Mouse (Mus musculus): Measurements from ENCODE around the gene Ergic1. TPM values are rescaled to one million over a fixed set of nuclear protein-coding genes. Genes with fewer than 3 reads are reported as not detected.

Ergic1 gene
- polyA plus RNA-seq, 1 experiment from 2014 or later = 135 TPM

DNA sequence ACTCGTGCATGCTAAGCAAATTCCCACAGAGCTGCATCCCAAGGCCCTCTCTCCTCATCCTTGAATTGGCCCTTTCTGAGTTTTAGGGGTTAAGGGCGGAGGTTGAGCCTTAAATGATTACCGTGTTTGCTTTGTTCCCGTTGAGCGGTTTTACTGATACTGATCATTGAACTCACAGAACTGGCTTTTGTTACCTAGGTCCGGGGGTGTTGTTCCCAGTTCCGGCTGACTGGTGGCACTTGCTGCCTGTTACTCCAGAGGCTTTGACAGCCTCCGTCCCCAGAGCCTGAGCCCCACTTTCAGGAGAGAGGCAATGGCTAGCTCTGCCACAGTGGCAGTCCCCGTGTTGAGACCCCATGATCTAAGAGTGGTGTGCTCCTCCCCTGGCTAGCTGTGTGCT, 3.1 kb downstream of the Ergic1 start:
- 75% methylated on average over 9 of the region's 9 CpGs for WGBS
- H3K9me3 ChIP-seq (ENCODE audit: control insufficient read depth, low read length) = no peaks in the 10 kb centered on the region
- no peak overlapping the region for H3K4me3 ChIP-seq (ENCODE audit: low read depth, low read length)
- peaks cover 38% of the 10 kb centered on the region for H3K36me3 ChIP-seq (ENCODE audit: control insufficient read depth, insufficient read depth, low read length)
- H3K4me2 ChIP-seq (ENCODE audit: low read length) = 0 out of 2 replicates have a peak overlapping the region, but pooled peaks have one; percentile 18
- H3K27ac ChIP-seq (ENCODE audit: low read depth) = no peak overlapping the region
- H3K9ac ChIP-seq (ENCODE audit: low read length) = no peak overlapping the region
- H3K27me3 ChIP-seq (replicated peaks; ENCODE audit: control insufficient read depth, insufficient read depth, low read length) = no peaks in the 10 kb centered on the region
- H3K4me1 ChIP-seq (replicated peaks; ENCODE audit: control insufficient read depth, insufficient read depth, low read length) = peaks cover 34% of the 10 kb centered on the region
- ATAC-seq (replicated peaks; ENCODE audit: low FRiP score, low TSS enrichment, low read depth) (no peak), DNase-seq (ENCODE audit: low spot score) (no peak)

DNA sequence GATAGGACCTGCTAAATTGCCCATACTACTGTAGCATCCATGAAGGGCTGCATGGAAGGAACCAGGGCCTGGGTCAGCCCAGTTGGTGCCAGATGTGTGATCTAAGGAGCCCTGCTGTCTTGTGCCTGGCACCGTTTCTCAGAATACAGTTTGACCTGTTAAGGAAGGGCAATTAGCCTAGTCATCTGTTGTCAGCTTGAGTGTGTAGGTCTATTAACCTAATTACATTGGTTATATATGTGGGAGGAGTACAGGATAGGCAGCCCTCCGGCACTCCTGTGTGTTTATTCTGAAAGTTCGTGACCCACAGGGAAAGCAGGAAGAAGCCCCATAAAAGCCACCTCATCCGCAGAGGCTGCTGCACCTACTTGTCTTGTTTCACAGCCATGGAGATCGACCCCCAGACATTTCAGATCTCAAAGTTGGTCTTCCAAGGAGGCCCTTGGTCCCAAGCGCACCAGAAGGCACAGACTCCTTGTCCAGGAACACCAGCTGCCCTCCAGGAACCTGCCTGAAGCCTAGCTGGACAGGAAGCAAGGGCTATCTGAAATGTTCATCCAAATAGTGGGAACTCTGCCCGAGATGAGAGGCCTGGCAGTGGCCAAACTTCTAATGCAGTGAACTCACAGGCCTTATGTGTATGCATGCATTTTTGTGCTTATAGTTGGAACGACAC, 6.0 kb downstream of the Ergic1 start:
- H3K4me1 ChIP-seq (replicated peaks; ENCODE audit: control insufficient read depth, insufficient read depth, low read length) = peaks cover 25% of the 10 kb centered on the region
- DNase-seq (ENCODE audit: low spot score) (no peak), ATAC-seq (replicated peaks; ENCODE audit: low FRiP score, low TSS enrichment, low read depth) (no peak)
- H3K4me3 ChIP-seq (ENCODE audit: low read depth, low read length) = no peak overlapping the region
- WGBS = 25% methylated on average over 8 of the region's 8 CpGs
- H3K36me3 ChIP-seq (ENCODE audit: control insufficient read depth, insufficient read depth, low read length) = peaks cover 55% of the 10 kb centered on the region
- H3K4me2 ChIP-seq (ENCODE audit: low read length) = no peak overlapping the region
- no peaks in the 10 kb centered on the region for H3K9me3 ChIP-seq (ENCODE audit: control insufficient read depth, low read length)
- no peak overlapping the region for H3K9ac ChIP-seq (ENCODE audit: low read length)
- H3K27ac ChIP-seq (ENCODE audit: low read depth) = peak overlapping the region; percentile 3; the same call in 1 of the 2 replicates
- H3K27me3 ChIP-seq (replicated peaks; ENCODE audit: control insufficient read depth, insufficient read depth, low read length) = no peaks in the 10 kb centered on the region

DNA sequence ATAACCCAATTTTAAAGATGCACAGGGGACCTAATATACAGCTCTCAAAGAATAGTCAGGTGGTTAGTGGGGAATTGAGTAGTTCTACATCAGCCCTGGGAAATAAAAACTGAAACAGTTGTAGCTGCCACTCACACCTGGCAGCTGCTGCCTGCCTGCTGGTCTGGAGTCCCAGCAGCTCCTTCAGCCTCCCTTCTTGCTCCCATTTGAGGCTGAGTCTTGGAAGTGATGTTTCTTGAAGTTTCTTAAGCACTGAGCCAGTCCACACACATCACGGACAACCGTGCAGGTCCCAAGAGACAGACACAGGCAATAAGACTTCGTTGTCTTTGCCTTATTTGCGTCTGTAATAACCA, 6.5 kb downstream of the Ergic1 start:
- Histone ChIP-seq H3K36me3 (ENCODE audit: control insufficient read depth, insufficient read depth, low read length) (peaks cover 55% of the 10 kb centered on the region), H3K4me2 (ENCODE audit: low read length) (no peak overlapping the region), H3K9ac (ENCODE audit: low read length) (no peak overlapping the region), H3K27me3 (replicated peaks; ENCODE audit: control insufficient read depth, insufficient read depth, low read length) (no peaks in the 10 kb centered on the region), H3K9me3 (ENCODE audit: control insufficient read depth, low read length) (no peaks in the 10 kb centered on the region), H3K4me3 (ENCODE audit: low read depth, low read length) (no peak overlapping the region), H3K4me1 (replicated peaks; ENCODE audit: control insufficient read depth, insufficient read depth, low read length) (peaks cover 20% of the 10 kb centered on the region), H3K27ac (ENCODE audit: low read depth) (peak overlapping the region; percentile 3; the same call in 1 of the 2 replicates)
- 91% methylated on average over 4 of the region's 4 CpGs for WGBS
- ATAC-seq (replicated peaks; ENCODE audit: low FRiP score, low TSS enrichment, low read depth) (no peak), DNase-seq (ENCODE audit: low spot score) (no peak)

DNA sequence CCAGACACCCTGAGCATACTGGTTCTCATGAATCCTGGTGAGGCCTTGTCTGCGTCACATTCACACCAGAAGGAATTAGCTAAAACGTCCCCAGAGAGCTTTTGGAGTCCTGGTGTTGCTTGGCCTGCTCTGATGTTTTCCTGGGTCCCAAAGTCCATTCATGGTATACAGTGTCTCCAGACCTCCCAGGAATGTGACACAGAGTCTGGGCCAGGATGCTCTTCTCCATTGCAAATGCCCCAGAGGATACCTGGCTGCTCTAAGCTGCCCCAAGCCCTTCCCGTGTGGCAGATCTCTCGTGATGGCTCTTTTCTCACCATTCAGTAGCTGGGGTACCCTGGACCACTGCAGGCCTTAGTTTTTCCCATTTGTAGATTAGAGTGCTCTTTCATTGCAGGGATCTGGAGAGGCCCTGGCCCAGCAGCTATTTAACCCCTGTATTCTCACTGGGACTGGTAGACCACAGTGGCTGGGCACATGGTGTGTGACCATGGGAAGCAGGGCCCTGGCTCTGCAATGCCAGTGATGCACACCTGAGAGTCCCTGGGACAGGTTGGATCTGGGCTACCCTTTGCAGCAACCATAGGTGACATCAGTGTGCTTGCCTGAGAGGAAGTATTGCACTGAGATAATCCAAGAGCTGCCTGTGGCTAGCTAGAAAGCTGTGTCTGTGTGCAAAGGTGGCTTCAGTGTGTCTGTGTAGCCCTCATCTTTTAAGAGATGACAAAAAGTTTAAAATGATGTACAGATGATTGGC, 8.5 kb downstream of the Ergic1 start:
- no peak overlapping the region for H3K4me3 ChIP-seq (ENCODE audit: low read depth, low read length)
- ATAC-seq (replicated peaks; ENCODE audit: low FRiP score, low TSS enrichment, low read depth) (no peak), DNase-seq (ENCODE audit: low spot score) (no peak)
- peaks cover 43% of the 10 kb centered on the region for H3K36me3 ChIP-seq (ENCODE audit: control insufficient read depth, insufficient read depth, low read length)
- H3K27me3 ChIP-seq (replicated peaks; ENCODE audit: control insufficient read depth, insufficient read depth, low read length) = no peaks in the 10 kb centered on the region
- no peak overlapping the region for H3K27ac ChIP-seq (ENCODE audit: low read depth)
- peaks cover 11% of the 10 kb centered on the region for H3K4me1 ChIP-seq (replicated peaks; ENCODE audit: control insufficient read depth, insufficient read depth, low read length)
- 83% methylated on average over 4 of the region's 4 CpGs for WGBS
- no peaks in the 10 kb centered on the region for H3K9me3 ChIP-seq (ENCODE audit: control insufficient read depth, low read length)
- H3K4me2 ChIP-seq (ENCODE audit: low read length) = no peak overlapping the region
- no peak overlapping the region for H3K9ac ChIP-seq (ENCODE audit: low read length)

DNA sequence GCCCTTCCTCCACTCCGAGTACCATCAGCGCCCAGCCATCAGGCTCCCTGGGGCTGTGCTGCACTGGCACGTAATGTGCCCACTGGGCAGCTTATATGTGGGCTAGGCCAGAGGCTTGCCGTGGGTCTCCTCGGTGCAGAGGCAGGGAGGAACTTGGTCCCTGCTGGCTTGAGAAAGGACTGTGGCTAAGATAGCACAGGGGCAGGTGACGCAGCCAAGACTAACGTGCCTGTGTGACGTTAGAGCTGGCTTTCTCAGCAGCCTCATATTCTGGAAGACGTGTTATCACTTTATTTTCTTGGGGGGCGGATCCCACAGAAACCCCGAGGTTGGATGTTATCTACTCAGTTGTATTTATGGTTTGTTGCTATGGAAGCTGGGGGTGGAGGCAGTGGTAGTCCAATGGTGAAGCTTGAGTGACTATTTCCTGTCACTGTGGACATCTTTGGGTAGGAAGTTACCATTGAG, 9.4 kb downstream of the Ergic1 start:
- Histone ChIP-seq H3K9ac (ENCODE audit: low read length) (no peak overlapping the region), H3K4me2 (ENCODE audit: low read length) (no peak overlapping the region), H3K4me1 (replicated peaks; ENCODE audit: control insufficient read depth, insufficient read depth, low read length) (peaks cover 11% of the 10 kb centered on the region), H3K36me3 (ENCODE audit: control insufficient read depth, insufficient read depth, low read length) (peaks cover 44% of the 10 kb centered on the region), H3K9me3 (ENCODE audit: control insufficient read depth, low read length) (no peaks in the 10 kb centered on the region), H3K27me3 (replicated peaks; ENCODE audit: control insufficient read depth, insufficient read depth, low read length) (no peaks in the 10 kb centered on the region), H3K4me3 (ENCODE audit: low read depth, low read length) (no peak overlapping the region), H3K27ac (ENCODE audit: low read depth) (no peak overlapping the region)
- 79% methylated on average over 11 of the region's 11 CpGs for WGBS
- DNase-seq (ENCODE audit: low spot score) = no peak
- peak; percentile 44; the same call in 1 of the 2 replicates for ATAC-seq (replicated peaks; ENCODE audit: low FRiP score, low TSS enrichment, low read depth)

DNA sequence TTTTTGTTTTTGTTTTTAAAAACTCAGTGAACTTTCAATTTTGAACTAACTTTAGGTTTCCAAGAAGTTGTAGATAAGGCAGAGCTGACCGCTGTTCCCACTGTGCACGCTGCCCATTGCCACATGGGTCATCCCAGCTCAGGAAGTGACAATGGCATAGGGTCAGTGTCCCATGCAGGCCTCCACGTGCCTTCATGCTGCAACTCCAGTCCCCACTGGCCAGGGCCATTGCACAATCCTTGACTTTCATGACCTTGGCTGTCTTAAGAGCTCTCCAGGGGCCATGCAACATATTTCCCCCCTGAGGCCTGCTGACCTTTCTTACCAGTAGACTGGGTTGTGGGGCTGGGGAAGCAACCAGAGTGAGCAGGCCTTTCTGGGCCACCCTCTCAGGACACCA, 10.1 kb downstream of the Ergic1 start:
- no peaks in the 10 kb centered on the region for H3K27me3 ChIP-seq (replicated peaks; ENCODE audit: control insufficient read depth, insufficient read depth, low read length)
- no peak overlapping the region for H3K27ac ChIP-seq (ENCODE audit: low read depth)
- H3K9ac ChIP-seq (ENCODE audit: low read length) = no peak overlapping the region
- no peak for DNase-seq (ENCODE audit: low spot score)
- no peak for ATAC-seq (replicated peaks; ENCODE audit: low FRiP score, low TSS enrichment, low read depth)
- 87% methylated on average over 3 of the region's 3 CpGs for WGBS
- peaks cover 11% of the 10 kb centered on the region for H3K4me1 ChIP-seq (replicated peaks; ENCODE audit: control insufficient read depth, insufficient read depth, low read length)
- no peak overlapping the region for H3K4me2 ChIP-seq (ENCODE audit: low read length)
- H3K9me3 ChIP-seq (ENCODE audit: control insufficient read depth, low read length) = no peaks in the 10 kb centered on the region
- H3K36me3 ChIP-seq (ENCODE audit: control insufficient read depth, insufficient read depth, low read length) = peaks cover 47% of the 10 kb centered on the region
- H3K4me3 ChIP-seq (ENCODE audit: low read depth, low read length) = no peak overlapping the region

DNA sequence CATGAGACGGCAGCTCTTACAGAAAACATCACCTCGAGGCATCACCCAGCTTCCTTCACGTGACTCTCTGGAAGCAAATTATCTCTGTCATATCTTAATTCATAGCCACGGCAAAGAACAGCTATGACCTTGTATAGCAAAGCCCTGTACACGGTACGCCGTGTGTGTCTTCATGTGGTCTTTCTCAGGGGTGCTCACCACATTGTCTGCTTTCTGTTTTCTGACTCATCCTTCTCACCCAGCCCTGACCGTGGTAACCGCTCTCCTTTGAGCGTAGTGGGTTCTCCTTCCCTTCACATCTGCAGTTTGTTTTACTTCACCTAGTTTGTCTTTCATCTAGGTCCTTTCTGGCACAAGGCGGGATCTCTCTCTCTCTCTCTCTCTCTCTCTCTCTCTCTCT, 11.0 kb downstream of the Ergic1 start:
- Histone ChIP-seq H3K27me3 (replicated peaks; ENCODE audit: control insufficient read depth, insufficient read depth, low read length) (no peaks in the 10 kb centered on the region), H3K9me3 (ENCODE audit: control insufficient read depth, low read length) (no peaks in the 10 kb centered on the region), H3K4me3 (ENCODE audit: low read depth, low read length) (no peak overlapping the region), H3K9ac (ENCODE audit: low read length) (no peak overlapping the region), H3K36me3 (ENCODE audit: control insufficient read depth, insufficient read depth, low read length) (peaks cover 47% of the 10 kb centered on the region), H3K27ac (ENCODE audit: low read depth) (no peak overlapping the region), H3K4me2 (ENCODE audit: low read length) (no peak overlapping the region), H3K4me1 (replicated peaks; ENCODE audit: control insufficient read depth, insufficient read depth, low read length) (peaks cover 3% of the 10 kb centered on the region; the same call in 1 of the 2 replicates)
- ATAC-seq (replicated peaks; ENCODE audit: low FRiP score, low TSS enrichment, low read depth) (no peak), DNase-seq (ENCODE audit: low spot score) (no peak)
- WGBS = 90% methylated on average over 11 of the region's 11 CpGs

DNA sequence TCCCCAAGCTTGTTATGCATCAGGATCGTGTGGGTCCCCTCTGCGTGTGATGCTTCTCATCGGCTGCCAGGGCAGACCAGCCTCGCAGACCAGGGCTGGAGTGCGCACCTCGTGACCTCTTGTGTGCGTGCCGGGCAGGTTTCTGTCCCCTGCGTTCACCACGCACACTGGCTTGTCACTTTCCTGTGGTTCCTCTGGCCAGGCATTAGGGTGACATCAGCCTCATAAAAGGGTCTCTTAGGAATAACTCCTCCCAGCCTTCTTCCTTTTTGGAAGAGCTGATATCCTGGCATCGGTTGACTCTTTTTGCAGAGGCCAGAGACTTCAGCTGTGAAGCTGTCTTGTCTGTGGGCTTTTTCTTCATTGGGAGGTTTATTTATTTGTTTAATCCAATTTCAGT, 12.8 kb downstream of the Ergic1 start:
- peaks cover 44% of the 10 kb centered on the region for H3K36me3 ChIP-seq (ENCODE audit: control insufficient read depth, insufficient read depth, low read length)
- no peak for ATAC-seq (replicated peaks; ENCODE audit: low FRiP score, low TSS enrichment, low read depth)
- H3K4me3 ChIP-seq (ENCODE audit: low read depth, low read length) = no peak overlapping the region
- no peak overlapping the region for H3K27ac ChIP-seq (ENCODE audit: low read depth)
- H3K27me3 ChIP-seq (replicated peaks; ENCODE audit: control insufficient read depth, insufficient read depth, low read length) = no peaks in the 10 kb centered on the region
- no peak for DNase-seq (ENCODE audit: low spot score)
- H3K4me1 ChIP-seq (replicated peaks; ENCODE audit: control insufficient read depth, insufficient read depth, low read length) = no peaks in the 10 kb centered on the region; the same call in 1 of the 2 replicates
- no peaks in the 10 kb centered on the region for H3K9me3 ChIP-seq (ENCODE audit: control insufficient read depth, low read length)
- 92% methylated on average over 11 of the region's 11 CpGs for WGBS
- no peak overlapping the region for H3K4me2 ChIP-seq (ENCODE audit: low read length)
- no peak overlapping the region for H3K9ac ChIP-seq (ENCODE audit: low read length)
